Mouse (Mus musculus) cerebellum, adult 9-11 months (tissue): ENCODE measurements at regions not wholly inside any gene's neighbourhood (a gene's known extent, or its start where the extent isn't known, plus 50 kb on each side); places are given as distances from the start of the nearest gene placed in this dataset.

Source experiments
- DNase-seq: peaks from one replicate; pipeline ENCODE4 v3.0.0; 2022

- no peak for DNase-seq
Observed at GRCm38 (mm10) chr2:113959025-113959767, 54.2 kb downstream of the Gjd2 start.

- no peak for DNase-seq
Observed at GRCm38 (mm10) chr2:113952480-113952879, 60.9 kb downstream of the Gjd2 start.

- peak; percentile 17 for DNase-seq
Observed at GRCm38 (mm10) chr2:113949296-113949990, 64.0 kb downstream of the Gjd2 start.

- DNase-seq, result no peak
Observed at GRCm38 (mm10) chr2:113931689-113932088, 81.7 kb downstream of the Gjd2 start.

GRCm38 (mm10) chr2:113930948-113931347 is 82.5 kb downstream of the Gjd2 start:
- DNase-seq, result no peak

- no peak for DNase-seq
Observed at GRCm38 (mm10) chr2:113929650-113930049, 81.2 kb upstream of the Arhgap11a start.

GRCm38 (mm10) chr2:113924138-113924537 is 75.7 kb upstream of the Arhgap11a start:
- no peak for DNase-seq

GRCm38 (mm10) chr2:113918913-113919312 is 70.5 kb upstream of the Arhgap11a start:
- no peak for DNase-seq

- no peak for DNase-seq
Observed at GRCm38 (mm10) chr2:113914248-113914647, 65.8 kb upstream of the Arhgap11a start.

GRCm38 (mm10) chr2:113911188-113911587 is 62.7 kb upstream of the Arhgap11a start:
- DNase-seq, result no peak

GRCm38 (mm10) chr2:113909502-113909901 is 61.0 kb upstream of the Arhgap11a start:
- no peak for DNase-seq

- DNase-seq, result no peak
Observed at GRCm38 (mm10) chr2:113908636-113909035, 60.2 kb upstream of the Arhgap11a start.

GRCm38 (mm10) chr2:113904414-113904813 is 56.0 kb upstream of the Arhgap11a start:
- DNase-seq, result no peak

- DNase-seq, result no peak
Observed at GRCm38 (mm10) chr2:113903865-113904264, 55.4 kb upstream of the Arhgap11a start.

GRCm38 (mm10) chr2:113903006-113903545 is 54.6 kb upstream of the Arhgap11a start:
- no peak for DNase-seq

GRCm38 (mm10) chr2:113902406-113902805 is 53.9 kb upstream of the Arhgap11a start:
- DNase-seq, result no peak

GRCm38 (mm10) chr2:113900496-113900895 is 52.0 kb upstream of the Arhgap11a start:
- DNase-seq, result no peak

GRCm38 (mm10) chr2:113898747-113899146 is 50.3 kb upstream of the Arhgap11a start:
- DNase-seq, result no peak
